Mouse (Mus musculus): ENCODE results near the gene Pde4c.

GRCm38 (mm10) chr8:70682193-70682592, 41.3 kb upstream of the Pde4c start:
- TF ChIP-seq CTCF (IDR thresholded peaks at IDR 0.05; ENCODE audit: low read depth, low read length) (no peak), EP300 (IDR thresholded peaks at IDR 0.05; ENCODE audit: insufficient read depth, low read depth, low read length) (no peak)

Data from ES-Bruce4 (cell line).